11 mouse cellular contexts compared by ENCODE assay signal in genomic region chr13:35119782-35120181, GRCm38 (mm10).
DNase-seq lines count a peak whose midpoint lies in the region; ATAC-seq and TF ChIP-seq lines count a peak whose summit lies in the region.
"Had no signal": no experiment of that assay in that cellular context is flagged by ENCODE, and none has a peak within 500 bp of the region (broad histone marks: within the 10 kb centered on the region; RNA-seq: fewer than 3 reads in every experiment).

No protein-coding gene starts in this region.

- no peaks in the 10 kb centered on the region for H3K4me1 ChIP-seq in heart, adult 2 months (ENCODE audit: control insufficient read depth, insufficient read depth, low read length)
- H3K4me1 ChIP-seq in heart, embryonic 11.5 days (ENCODE audit: control insufficient read depth, insufficient read depth, low read length) = no peaks in the 10 kb centered on the region
- H3K4me1 ChIP-seq in lung, adult 2 months (ENCODE audit: control insufficient read depth, insufficient read depth, low read length) = no peaks in the 10 kb centered on the region
- H3K4me1 ChIP-seq in MEL (ENCODE audit: control insufficient read depth in 1 of 2, insufficient read depth in 2 of 2, low read length in 2 of 2) = no peaks in the 10 kb centered on the region
- H3K4me1 ChIP-seq: stomach, embryonic 15.5 days had no signal

- no peak overlapping the region for H3K4me2 ChIP-seq in heart, embryonic 11.5 days
- H3K4me2 ChIP-seq: stomach, embryonic 15.5 days had no signal

- TF ChIP-seq POLR2A in heart, adult 2 months (IDR thresholded peaks at IDR 0.05; ENCODE audit: insufficient read depth, low read depth, low read length) = no peak
- TF ChIP-seq POLR2A in lung, adult 2 months (IDR thresholded peaks at IDR 0.05; ENCODE audit: borderline replicate concordance, extremely low read depth, low read depth, low read length) = no peak
- no peak for TF ChIP-seq POLR2A in MEL (IDR thresholded peaks at IDR 0.05; ENCODE audit: control insufficient read depth in 1 of 2, insufficient read depth in 1 of 2, low read depth in 1 of 2, low read length in 2 of 2, poor library complexity in 1 of 2)

- TF ChIP-seq EP300 in heart, adult 2 months (IDR thresholded peaks at IDR 0.05; ENCODE audit: insufficient read depth, low read depth, low read length) = no peak
- no peak for TF ChIP-seq EP300 in MEL (IDR thresholded peaks at IDR 0.05; ENCODE audit: low read depth in 1 of 2, low read length in 2 of 2)

- H3K9me3 ChIP-seq in heart, embryonic 11.5 days (replicated peaks; ENCODE audit: control insufficient read depth, low read length) = no peaks in the 10 kb centered on the region
- no peaks in the 10 kb centered on the region for H3K9me3 ChIP-seq in MEL (replicated peaks; ENCODE audit: insufficient read depth, low read length)
- H3K9me3 ChIP-seq: stomach, embryonic 15.5 days had no signal

- H3K9ac ChIP-seq in heart, adult 2 months (ENCODE audit: low read depth, low read length) = no peak overlapping the region
- no peak overlapping the region for H3K9ac ChIP-seq in heart, embryonic 11.5 days (ENCODE audit: low read depth, low read length)
- no peak overlapping the region for H3K9ac ChIP-seq in MEL (ENCODE audit: control insufficient read depth, low read depth, low read length, poor library complexity, severe bottlenecking)
- H3K9ac ChIP-seq: stomach, embryonic 15.5 days had no signal

- ATAC-seq in heart, embryonic 11.5 days (replicated peaks; ENCODE audit: insufficient number of reproducible peaks, low FRiP score, low TSS enrichment) = no peak

- DNase-seq in heart, adult 2 months = no peak
- no peak for DNase-seq in lung, adult 2 months
- no peak for DNase-seq in lung, postnatal 10 days
- peak; percentile 37 for DNase-seq in MEL (ENCODE audit: low read depth, low spot score)
- peak; percentile 3 for DNase-seq in mesoderm, embryonic 11.5 days (ENCODE audit: low read depth, low spot score)
- DNase-seq in gastrocnemius, postnatal 25 days = no peak
- DNase-seq in testis, postnatal 10 days (ENCODE audit: low spot score) = no peak
- DNase-seq: cerebellum, postnatal 36 days; layer of hippocampus, postnatal 36 days had no signal

- H3K4me3 ChIP-seq in heart, adult 2 months = no peak overlapping the region
- H3K4me3 ChIP-seq in heart, embryonic 11.5 days (ENCODE audit: low read depth, low read length) = no peak overlapping the region
- no peak overlapping the region for H3K4me3 ChIP-seq in lung, adult 2 months (replicated peaks; ENCODE audit: extremely low read depth, low read depth, low read length)
- H3K4me3 ChIP-seq in MEL (ENCODE audit: control insufficient read depth in 1 of 2, insufficient read depth in 1 of 2, low read depth in 2 of 2, low read length in 2 of 2) = no peak overlapping the region
- H3K4me3 ChIP-seq: stomach, embryonic 15.5 days had no signal

- WGBS in heart, adult 2 months = 28% methylated on average over 1 of the region's 1 CpGs
- WGBS in heart, embryonic 11.5 days (ENCODE audit: insufficient replicate concordance) = 26% methylated on average over 1 of the region's 1 CpGs
- WGBS in lung, adult 2 months = 18% methylated on average over 1 of the region's 1 CpGs

- peak; percentile 76 for TF ChIP-seq CTCF in heart, adult 2 months (IDR thresholded peaks at IDR 0.05)
- peak; percentile 27; the same call in 1 of the 2 replicates for TF ChIP-seq CTCF in lung, adult 2 months (IDR thresholded peaks at IDR 0.05; ENCODE audit: insufficient read depth, low read length)
- peak; percentile 16 to 64 (median 55); a peak in 4 of 6 replicates for TF ChIP-seq CTCF in MEL (IDR thresholded peaks at IDR 0.05 in 2 of 3, conservative IDR thresholded peaks at IDR 0.05 in 1 of 3; ENCODE audit: control insufficient read depth in 1 of 3, insufficient read depth in 1 of 3, low read depth in 2 of 3, low read length in 3 of 3, poor library complexity in 1 of 3, severe bottlenecking in 1 of 3)

- intact Hi-C loops in heart, adult 2 months (cut with DNase I) = loop anchor here (10.0 kb wide), 1 partner anchor 265 kb away; no protein-coding TSS in a partner anchor

- no peak overlapping the region for H3K27ac ChIP-seq in heart, adult 2 months
- H3K27ac ChIP-seq in heart, embryonic 11.5 days (ENCODE audit: low read depth, low read length) = no peak overlapping the region
- no peak overlapping the region for H3K27ac ChIP-seq in MEL (ENCODE audit: control insufficient read depth, low read depth, low read length)
- H3K27ac ChIP-seq: stomach, embryonic 15.5 days had no signal

- no peaks in the 10 kb centered on the region for H3K36me3 ChIP-seq in heart, adult 2 months (ENCODE audit: control insufficient read depth, insufficient read depth, low read length)
- H3K36me3 ChIP-seq in heart, embryonic 11.5 days (ENCODE audit: control insufficient read depth, insufficient read depth, low read length) = no peaks in the 10 kb centered on the region
- no peaks in the 10 kb centered on the region for H3K36me3 ChIP-seq in MEL (ENCODE audit: control insufficient read depth in 1 of 2, insufficient read depth in 2 of 2, low read length in 2 of 2)
- H3K36me3 ChIP-seq: stomach, embryonic 15.5 days had no signal

- peak; percentile 50 for TF ChIP-seq RAD21 in MEL (IDR thresholded peaks at IDR 0.05; ENCODE audit: low read depth, low read length)

- H3K27me3 ChIP-seq in heart, adult 2 months (ENCODE audit: control insufficient read depth, insufficient read depth, low read length) = no peaks in the 10 kb centered on the region
- H3K27me3 ChIP-seq in heart, embryonic 11.5 days (ENCODE audit: control insufficient read depth, insufficient read depth, low read length) = no peaks in the 10 kb centered on the region
- no peaks in the 10 kb centered on the region; a peak in 1 of 4 replicates for H3K27me3 ChIP-seq in MEL (ENCODE audit: control insufficient read depth in 1 of 2, insufficient read depth in 2 of 2, low read length in 2 of 2)
- H3K27me3 ChIP-seq: stomach, embryonic 15.5 days had no signal

- no peaks in the 10 kb centered on the region for H3K79me2 ChIP-seq in heart, adult 2 months (replicated peaks; ENCODE audit: control insufficient read depth, insufficient read depth, low read length)
- H3K79me2 ChIP-seq in MEL (ENCODE audit: control insufficient read depth, insufficient read depth, low read length, poor library complexity) = no peaks in the 10 kb centered on the region

TF ChIP-seq in MEL, 35 proteins besides CTCF, POLR2A, EP300 and RAD21:
- TF ChIP-seq SMC3 (IDR thresholded peaks at IDR 0.05; ENCODE audit: low read depth, low read length) (peak; percentile 69), ZC3H11A (IDR thresholded peaks at IDR 0.05; ENCODE audit: low read depth, low read length) (peak; percentile 35; the same call in 1 of the 2 replicates), TBP (IDR thresholded peaks at IDR 0.05; ENCODE audit: low read depth, low read length) (no peak)

Comparison
In these comparisons a context has a peak if more than half of its experiments do, and no peak if none do; other contexts are left out.
1. DNase-seq: peak in MEL (single experiment) and mesoderm, embryonic 11.5 days (single experiment); none in heart, adult 2 months (0 of 2), lung, adult 2 months (single experiment), lung, postnatal 10 days (single experiment), gastrocnemius, postnatal 25 days (single experiment) and testis, postnatal 10 days (single experiment).
2. Peak in every context shown above with its lines, with median percentiles within 50 percentile points of each other: CTCF ChIP-seq.